Mouse (Mus musculus) heart, postnatal 14 days (tissue): ENCODE data around the gene Midn. TPM values are rescaled to one million over a fixed set of nuclear protein-coding genes. Genes with fewer than 3 reads are reported as not detected.
A peak's percentile ranks its signal among the peaks of the same experiment; 100 is the strongest.

ENCODE experiments used
- DNase-seq, 2 experiments: peaks; one replicate each; pipeline ENCODE4 v3.0.0; 2021 to 2022
- intact Hi-C: fragments of 180-260 bp; cut with DNase I; formaldehyde crosslinking; loops from one replicate; pipeline ENCODE4 v1.15.1; 2025
- total RNA-seq, 2 experiments: library from RNA; stranded (reverse); gene quantifications; 2 replicates each; pipeline ENCODE4 v1.2.3; 2021

The Midn gene
- total RNA-seq, 2 experiments from 2014 or later = 158 to 178 TPM

- peak; percentile 59 to 71 for DNase-seq
- intact Hi-C loops = loop anchor here (5.0 kb wide), 1 partner anchor 163 kb away; no protein-coding TSS in a partner anchor
Measured at GRCm38 (mm10) chr10:80179068-80180051, 31.3 kb downstream of the Midn start, which contains the start of gene Efna2. TSS of gene Efna2 (plus strand) at chr10:80179482.

DNA sequence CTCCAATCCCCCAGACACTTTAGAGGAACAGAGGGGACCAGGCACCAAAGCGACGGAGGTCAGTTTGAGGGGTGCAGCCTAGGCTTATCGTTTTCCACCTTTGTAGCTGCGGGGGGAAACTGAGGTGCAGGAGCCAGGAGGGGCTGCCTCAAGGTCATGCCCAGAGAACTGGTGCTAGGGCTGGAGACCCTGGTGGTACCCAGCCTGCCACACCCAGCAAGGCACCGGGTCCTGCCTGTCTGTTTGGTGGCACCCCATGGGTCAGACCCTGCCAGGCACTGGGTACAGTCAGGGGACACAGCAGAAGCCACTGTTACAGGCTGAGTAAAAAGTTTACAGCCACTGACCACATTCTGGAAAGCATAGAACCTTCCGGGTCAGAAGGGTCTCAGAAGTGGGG, 32.2 kb downstream of the Midn start:
- DNase-seq = no peak
- intact Hi-C loops = no loop called here

DNA sequence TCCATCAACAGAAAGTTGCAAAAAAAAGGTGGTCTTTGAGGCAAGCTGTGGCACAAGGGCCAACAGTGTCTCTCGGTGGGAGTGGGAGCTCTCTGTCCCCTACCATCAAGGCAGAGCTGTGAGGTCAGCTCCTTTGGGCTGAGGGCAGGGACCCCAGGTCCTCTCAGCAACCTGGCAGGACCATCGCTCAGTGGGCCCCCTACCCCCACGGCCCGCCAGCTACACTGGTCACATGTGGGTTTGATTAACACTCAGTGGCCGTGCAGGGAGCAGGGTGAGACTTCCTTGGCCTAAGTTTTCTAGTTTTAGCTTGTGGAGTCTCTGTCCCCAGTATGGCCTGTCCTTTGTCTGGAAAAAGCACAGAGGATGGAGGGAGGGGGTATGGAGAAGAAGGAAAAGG, 32.8 kb downstream of the Midn start:
- intact Hi-C loops = no loop called here
- no peak for DNase-seq

GRCm38 (mm10) chr10:80182547-80182946, 34.5 kb downstream of the Midn start:
- intact Hi-C loops = no loop called here
- DNase-seq = no peak

DNA sequence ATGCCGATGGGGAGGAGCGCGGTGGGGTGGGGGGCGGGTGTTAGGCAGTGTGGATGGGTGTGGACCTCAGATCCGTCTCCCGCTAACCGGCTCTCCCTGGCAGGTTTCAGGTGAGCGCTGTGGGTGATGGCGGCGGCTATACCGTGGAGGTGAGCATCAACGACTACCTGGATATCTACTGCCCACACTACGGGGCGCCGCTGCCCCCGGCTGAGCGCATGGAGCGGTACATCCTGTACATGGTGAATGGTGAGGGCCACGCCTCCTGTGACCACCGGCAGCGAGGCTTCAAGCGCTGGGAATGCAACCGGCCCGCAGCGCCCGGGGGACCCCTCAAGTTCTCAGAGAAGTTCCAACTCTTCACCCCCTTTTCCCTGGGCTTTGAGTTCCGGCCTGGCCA, 38.6 kb downstream of the Midn start:
- no peak for DNase-seq
- intact Hi-C loops = no loop called here

GRCm38 (mm10) chr10:80187739-80188138, 39.7 kb downstream of the Midn start:
- intact Hi-C loops = no loop called here
- no peak for DNase-seq

DNA sequence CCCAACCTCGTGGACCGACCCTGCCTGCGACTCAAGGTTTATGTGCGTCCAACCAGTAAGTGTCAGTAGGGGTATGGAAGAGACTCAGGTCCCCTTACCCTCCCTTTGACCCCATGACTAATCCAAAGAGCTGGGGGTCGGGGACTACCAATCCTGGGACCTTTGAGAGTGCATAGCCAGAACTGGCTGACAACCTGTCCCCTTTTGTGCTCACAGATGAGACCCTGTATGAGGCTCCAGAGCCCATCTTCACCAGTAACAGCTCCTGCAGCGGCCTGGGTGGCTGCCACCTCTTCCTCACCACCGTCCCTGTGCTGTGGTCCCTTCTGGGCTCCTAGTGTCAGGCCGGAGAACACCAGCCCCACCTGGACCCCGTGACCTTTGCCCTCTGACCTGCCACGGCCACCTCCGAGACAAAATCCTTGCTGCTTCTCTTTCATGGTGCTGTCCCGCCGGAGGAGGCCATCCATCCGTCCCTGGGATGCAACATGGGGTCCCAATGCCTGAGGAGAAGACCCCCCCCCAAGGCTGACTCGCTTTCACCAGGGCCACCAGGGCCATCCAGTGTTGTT, 40.5 kb downstream of the Midn start:
- intact Hi-C loops = no loop called here

GRCm38 (mm10) chr10:80189999-80190398, 41.9 kb downstream of the Midn start:
- intact Hi-C loops = no loop called here
- no peak for DNase-seq

More for the DNA sequence above, 40.5 kb downstream of the Midn start:
- no peak for DNase-seq

DNA sequence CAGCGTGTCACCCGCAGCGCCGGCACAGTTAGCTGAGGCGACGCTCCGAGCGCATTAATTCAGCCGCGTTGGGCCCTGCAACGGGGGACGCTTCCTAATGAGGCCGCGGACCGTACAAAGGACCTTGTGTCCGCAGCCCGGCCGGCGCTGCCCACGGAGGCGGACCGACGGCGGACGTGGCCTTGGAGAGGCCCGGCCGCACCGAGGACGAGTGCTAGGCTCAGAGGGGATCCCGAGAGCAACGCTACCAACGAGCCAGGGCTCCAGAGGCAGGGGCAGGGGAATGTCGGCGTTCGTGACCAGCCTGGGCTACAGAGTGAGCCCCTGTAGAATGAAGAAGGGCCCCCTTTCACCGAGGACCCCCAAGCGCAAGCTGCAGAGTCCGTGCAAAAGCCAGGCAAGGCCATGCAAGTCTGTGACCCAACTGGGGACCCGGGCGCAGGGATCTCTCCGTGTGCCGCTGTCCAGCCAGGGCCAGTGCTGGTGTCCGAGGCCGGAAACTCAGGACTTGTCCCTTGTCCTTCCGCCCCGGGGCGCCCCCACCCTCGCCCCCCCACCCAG, 42.5 kb downstream of the Midn start:
- intact Hi-C loops = no loop called here
- DNase-seq = peak; percentile 41 to 49

DNA sequence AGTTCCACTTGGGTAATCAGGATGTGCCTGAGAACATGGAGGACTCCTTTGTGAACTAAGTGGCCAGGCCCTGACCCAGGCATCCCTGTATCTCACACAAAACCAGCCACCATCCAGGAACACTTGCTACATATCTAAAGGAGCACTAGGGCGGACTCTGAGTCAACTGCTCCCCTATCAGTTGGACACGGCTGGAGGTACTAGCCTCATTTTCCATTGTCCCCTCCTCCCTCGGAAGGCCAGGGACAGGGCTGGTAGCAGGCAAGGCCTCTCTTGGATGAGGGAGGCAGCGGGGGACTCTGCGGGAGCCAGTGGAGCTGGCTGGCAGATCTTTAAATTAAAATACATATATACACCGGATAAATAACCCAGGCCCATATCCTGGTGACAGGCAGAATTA, 45.9 kb downstream of the Midn start:
- DNase-seq = no peak
- intact Hi-C loops = no loop called here

GRCm38 (mm10) chr10:80194441-80194840, 46.4 kb downstream of the Midn start:
- no peak for DNase-seq
- intact Hi-C loops = no loop called here

DNA sequence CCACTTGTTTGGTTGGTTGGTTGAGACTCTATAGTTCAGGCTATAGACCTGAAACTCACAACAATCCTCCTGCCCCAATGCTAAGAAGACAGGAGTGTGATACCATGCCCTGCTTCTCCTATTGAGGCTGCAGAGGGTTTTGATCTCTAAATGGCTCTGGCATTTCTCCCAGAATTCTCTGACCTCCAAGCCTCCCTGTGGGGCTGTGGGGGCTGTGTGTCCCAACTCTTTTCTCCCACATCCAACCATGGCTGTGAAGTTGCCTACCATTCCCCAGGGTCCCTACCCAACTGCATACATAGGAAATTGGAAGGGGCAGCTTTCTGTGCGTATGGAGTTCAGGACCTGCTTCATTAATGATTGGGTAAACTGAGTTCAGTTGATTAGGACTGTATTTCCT, 48.1 kb downstream of the Midn start:
- no peak for DNase-seq
- intact Hi-C loops = no loop called here

DNA sequence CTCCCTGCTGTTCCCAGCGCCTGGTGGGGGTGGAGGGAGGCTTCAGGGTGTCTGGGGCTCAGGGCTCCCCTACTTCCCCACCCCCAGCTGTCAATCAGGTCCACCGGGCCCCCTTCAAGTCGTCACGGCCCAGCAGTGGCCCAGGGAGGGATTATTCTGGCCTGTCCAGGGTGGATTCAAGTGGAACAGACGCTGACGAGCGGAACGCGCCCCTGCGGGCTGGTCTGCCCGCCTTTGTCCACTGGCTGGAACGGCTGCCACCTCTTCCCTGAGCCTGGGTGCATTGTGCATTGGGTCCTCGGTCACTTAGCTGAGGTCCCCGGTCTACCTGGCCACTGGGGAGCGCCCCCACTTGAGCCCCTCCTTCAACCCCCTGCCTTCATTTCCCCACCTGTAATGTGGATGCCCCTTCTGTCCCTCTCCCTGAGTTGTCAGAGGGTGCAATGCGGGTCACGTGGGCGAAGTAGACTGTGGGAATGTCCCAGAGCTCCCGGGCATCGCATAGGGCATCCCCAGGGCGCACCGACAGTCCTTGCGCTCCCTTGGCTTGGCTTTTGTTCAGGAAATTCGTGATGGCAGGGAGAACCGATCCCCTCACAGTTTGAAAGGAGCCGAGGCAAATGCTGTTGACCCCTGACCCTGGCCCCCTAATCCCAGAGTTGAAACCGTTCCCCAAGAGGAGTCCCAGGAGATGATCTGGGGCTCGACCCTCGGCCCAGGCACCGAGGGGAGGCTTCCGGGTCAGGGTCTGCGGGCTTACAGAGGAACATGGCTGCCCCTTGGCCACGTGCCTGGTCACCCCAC, 48.9 kb downstream of the Midn start:
- no peak for DNase-seq

DNA sequence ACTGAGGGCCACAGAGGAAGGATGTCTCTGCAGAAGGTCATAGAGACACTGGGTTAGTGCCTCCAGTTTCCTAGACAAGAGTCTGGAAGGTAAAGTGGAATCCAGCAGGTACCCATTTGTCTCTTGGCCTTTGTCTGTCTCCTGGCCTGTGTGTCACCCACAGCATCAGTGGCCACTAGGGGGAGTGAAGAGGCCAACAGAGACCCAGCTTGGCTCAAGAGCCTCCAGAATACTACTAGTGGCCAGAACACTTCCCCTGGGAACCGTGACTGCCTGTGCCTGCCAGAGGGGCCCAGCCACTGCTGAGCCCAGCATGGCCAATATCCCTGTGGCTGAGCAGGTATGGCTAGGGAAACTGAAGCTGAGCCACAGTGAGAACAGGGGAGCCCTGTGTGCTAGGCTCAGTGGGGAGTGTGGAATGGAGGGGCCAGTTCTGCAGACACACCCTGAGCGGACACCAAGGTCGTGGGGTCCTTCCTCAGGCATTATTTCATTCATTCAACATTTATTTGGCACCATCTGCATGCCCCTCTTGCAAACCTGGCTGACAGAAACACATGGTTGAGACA, 51.5 kb downstream of the Midn start:
- DNase-seq = peak; percentile 83 to 92
- intact Hi-C loops = loop anchor here (1.0 kb wide), 1 partner anchor 46 kb away; no protein-coding TSS in a partner anchor

More for the DNA sequence above, 48.9 kb downstream of the Midn start:
- intact Hi-C loops = no loop called here

DNA sequence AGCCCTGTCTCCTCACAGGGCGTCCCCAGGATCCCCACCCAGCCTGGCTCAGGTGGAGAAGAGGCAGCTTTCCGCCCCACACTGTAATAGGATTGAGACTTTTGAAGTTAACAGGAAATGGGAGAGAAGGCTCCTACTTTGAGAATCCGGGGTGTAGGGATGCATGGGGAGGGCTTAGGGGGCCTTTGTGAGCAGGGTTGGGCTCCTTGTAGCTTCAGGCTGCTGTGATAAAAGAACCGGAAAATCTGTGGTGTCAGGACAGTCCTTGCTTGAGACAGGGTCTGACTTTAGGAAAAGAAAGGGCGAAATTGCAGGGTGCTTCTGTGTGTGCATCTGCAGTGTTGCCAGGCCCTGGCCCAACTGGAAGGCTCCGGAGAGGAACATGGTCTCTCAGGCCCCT, 52.4 kb downstream of the Midn start:
- no peak for DNase-seq
- intact Hi-C loops = no loop called here

GRCm38 (mm10) chr10:80204055-80204454, 56.0 kb downstream of the Midn start:
- no peak for DNase-seq
- intact Hi-C loops = no loop called here

DNA sequence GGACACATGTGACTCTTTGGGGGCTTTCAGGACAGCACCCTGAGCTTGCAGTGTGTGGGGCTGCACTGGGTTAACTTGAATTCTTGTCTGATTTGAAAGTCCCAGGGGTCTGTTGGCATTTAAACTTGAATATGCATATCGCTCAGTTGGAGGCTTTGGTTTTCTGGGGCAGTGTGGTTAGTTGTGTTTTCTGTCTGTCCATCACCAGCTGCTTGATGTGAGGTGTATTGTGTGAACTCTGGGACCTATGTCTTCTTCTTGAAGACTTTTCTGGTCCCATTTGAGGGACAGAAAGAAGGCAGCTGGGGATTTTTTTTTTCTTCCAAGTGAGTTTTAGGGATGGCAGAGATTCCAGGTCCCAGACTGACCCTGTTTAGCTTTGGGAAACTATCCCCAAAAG, 59.1 kb downstream of the Midn start:
- DNase-seq = no peak
- intact Hi-C loops = no loop called here

- no peak for DNase-seq
- intact Hi-C loops = no loop called here
Measured at GRCm38 (mm10) chr10:80207676-80208075, 59.6 kb downstream of the Midn start.
